Mouse (Mus musculus) monocyte, adult 5-6 weeks (primary cell): ENCODE measurements around the gene Ell. TPM values are rescaled to one million over a fixed set of nuclear protein-coding genes. Genes with fewer than 3 reads are reported as not detected.

ENCODE experiments used
- ATAC-seq: fragments of 153-309, 156-312 bp; replicated peaks from 2 replicates; pipeline ENCODE4 v1.8.0; 2017; ENCODE audit warnings: mild to moderate bottlenecking; ENCODE audit not compliant: low TSS enrichment, insufficient number of reproducible peaks, severe bottlenecking, poor library complexity, low FRiP score
- total RNA-seq: library from RNA; stranded (forward); fragments of 200-1000, 200-491, 200-594 nt; gene quantifications from 3 replicates; pipeline ENCODE4 v1.2.3, GENCODE M21; 2017

Gene Ell
- total RNA-seq, 1 experiment from 2014 or later: 16.9 TPM

GRCm38 (mm10) chr8:70606780-70607602, 67.7 kb downstream of the Ell start:
- ATAC-seq: no peak

DNA sequence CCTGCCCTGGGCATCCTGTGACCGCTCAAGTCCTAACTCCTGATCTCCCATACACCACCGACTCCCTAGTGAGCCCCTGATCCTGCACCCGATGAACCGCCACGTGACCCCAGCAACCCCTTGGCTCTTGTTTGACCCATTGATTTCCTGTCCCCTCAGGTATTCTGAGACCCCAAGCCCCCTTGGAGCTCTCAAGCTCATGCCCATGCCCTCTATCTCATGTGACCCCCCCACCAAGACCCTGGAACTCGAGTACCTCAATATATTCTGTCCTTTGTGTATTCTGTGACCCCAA, 68.3 kb downstream of the Ell start:
- ATAC-seq: no peak

DNA sequence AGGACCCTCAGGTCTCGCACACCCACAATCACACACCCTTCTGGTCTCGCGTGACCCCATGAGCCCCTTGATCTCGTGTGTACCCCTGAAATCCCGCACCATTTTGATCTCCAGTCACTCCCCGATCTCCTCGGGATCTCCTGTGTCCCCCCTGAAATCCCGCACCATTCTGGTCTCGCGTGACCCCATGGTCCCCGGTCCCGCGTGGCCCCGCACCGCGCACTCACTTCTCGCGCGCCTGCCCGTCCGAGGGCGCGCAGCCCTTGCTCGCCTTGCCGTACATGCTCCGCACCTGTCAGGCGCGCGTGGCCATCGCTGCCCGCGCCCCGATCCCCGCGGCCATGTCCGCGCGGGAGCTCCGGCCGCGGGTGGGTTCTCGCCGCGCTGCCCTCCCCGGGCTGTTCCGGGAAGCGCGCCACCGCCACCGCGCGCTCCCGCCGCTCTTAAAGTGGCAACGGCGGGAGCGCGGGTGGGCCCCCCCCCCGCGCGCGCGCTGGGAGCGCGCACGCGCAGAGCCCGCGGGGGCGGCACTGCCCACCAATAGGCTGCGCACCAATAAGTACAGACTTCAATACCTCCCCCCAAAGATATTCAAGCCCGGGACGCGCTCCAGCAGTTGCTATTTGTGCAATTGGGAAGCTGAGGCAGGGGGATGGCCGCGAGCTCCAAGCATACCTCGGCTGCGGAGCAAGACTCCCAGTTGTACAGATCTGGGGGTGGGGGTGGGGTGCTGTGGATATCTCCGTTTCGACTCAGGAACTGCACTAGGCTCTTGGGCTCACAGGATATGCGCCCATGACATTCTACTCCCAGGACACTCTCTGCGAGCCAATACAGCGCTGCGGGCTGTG, 68.9 kb downstream of the Ell start:
- no peak for ATAC-seq

- ATAC-seq: no peak
Measured at GRCm38 (mm10) chr8:70608749-70609367, 69.6 kb downstream of the Ell start, which contains the start of gene Ssbp4. Gene Ssbp4 (minus strand): TSS chr8:70608872.

- peak; percentile 11; the same call in 1 of the 2 replicates for ATAC-seq
Measured at GRCm38 (mm10) chr8:70609368-70609848, 70.2 kb downstream of the Ell start.

DNA sequence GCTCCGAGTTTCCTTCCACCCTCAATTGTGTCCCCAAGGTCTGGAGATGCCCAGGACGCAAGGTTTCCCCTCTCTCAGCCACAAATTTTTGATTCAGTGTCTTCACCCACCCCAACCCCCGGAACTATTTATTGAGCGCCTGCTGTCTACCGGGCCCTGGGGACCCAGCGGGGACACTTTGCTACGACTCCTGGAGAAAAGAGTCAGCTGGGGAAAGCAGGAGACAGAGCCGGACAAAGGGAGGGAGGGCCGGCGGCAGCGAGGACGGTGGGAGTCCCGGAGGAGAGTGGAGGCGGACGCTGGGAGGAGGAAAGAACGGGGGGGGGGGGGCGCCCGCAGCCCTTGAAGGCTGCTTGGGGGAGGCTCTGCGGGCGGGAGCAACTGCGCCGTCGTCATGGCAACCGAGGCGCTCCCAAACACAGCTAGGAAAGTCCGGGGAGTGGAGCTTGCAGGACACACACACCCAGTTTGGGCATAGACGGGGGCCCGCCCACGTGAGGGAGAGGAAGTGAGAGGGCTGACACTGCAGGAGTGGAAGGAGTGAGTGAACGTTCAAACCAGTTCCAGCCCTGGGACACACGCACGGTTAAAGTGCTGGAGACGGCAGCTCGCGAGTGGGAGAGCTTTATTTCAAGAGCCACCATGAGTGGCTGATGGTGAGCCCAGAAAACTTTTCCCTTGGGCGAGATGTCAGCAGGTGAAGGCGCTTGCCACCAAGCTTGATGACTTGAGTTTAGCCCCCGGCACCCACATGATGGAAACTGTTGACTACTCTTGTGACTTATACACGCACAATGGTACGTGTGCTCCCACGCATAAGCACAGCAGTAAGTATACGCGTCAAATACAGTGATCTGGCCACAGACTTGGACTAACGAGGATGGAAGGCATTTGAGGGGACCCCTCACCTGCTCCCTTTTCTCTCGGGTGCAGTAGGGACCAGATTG, 70.9 kb downstream of the Ell start:
- ATAC-seq: peak; percentile 71

- no peak for ATAC-seq
Measured at GRCm38 (mm10) chr8:70610796-70611771, 71.8 kb downstream of the Ell start.

DNA sequence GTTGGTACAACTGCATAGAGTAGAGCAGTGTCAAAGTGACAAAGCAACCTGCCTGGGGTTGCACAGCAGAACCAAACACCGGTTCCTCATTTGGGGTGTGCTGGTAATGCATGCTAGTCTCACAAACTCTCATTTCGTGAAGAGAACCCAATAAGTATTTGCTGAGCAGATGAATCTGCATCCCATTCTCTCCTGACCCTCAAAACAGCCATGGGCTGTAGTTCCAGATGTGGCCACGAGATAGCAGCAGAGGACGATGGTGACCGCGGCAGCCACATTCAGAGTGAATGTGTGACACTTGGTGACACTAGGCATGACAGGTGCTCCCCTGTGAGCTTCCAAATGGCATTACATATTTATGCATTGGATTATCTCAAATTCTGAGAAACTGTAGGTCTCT, 72.6 kb downstream of the Ell start:
- ATAC-seq: peak; percentile 36

DNA sequence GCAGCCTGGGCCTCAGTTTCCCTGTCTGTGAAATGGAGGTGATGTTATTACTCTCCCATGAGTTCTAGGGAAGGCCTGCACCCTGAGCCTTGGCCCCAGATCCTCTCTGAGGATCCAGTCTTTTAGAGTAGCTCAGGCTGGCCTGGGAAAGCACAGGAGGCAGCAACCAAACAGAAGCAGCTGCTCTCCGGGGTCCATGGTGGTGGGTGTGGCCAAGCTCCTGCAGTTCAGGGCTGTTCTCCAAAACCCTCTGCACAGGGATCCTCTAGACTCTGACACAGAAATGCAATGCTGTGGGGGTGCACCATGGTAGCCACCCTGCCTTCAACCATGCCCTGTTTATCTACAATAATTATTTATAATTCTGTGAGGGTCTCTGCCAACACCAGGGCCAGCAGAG, 74.5 kb downstream of the Ell start:
- no peak for ATAC-seq

GRCm38 (mm10) chr8:70614469-70614868, 75.2 kb downstream of the Ell start:
- no peak for ATAC-seq

GRCm38 (mm10) chr8:70615281-70615680, 76.0 kb downstream of the Ell start:
- ATAC-seq: no peak

- ATAC-seq: peak; percentile 29
Measured at GRCm38 (mm10) chr8:70615894-70616293, 76.6 kb downstream of the Ell start, which contains the start of gene Lrrc25. Gene Lrrc25 (plus strand): TSS chr8:70616155.

GRCm38 (mm10) chr8:70616645-70617044, 77.4 kb downstream of the Ell start:
- ATAC-seq: peak; percentile 49

DNA sequence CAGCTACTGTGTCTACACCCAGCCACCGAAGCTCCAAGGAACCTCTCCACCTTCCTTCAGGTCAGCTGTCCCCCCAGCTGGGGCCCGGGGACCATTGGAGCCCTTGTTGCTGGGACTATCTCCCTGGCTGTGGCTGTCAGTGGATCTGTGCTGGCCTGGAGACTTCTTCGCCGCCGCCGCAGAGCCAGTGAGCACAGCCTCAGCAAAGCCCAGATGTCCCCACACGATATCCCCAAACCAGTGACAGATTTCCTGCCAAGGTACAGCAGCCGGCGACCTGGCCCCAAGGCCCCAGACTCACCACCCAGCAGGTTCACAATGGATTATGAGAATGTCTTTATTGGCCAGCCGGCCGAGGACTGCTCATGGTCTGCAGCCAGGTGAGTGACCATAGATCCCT, 78.7 kb downstream of the Ell start:
- ATAC-seq: no peak

- peak; percentile 80 for ATAC-seq
Measured at GRCm38 (mm10) chr8:70618888-70619334, 79.7 kb downstream of the Ell start.

DNA sequence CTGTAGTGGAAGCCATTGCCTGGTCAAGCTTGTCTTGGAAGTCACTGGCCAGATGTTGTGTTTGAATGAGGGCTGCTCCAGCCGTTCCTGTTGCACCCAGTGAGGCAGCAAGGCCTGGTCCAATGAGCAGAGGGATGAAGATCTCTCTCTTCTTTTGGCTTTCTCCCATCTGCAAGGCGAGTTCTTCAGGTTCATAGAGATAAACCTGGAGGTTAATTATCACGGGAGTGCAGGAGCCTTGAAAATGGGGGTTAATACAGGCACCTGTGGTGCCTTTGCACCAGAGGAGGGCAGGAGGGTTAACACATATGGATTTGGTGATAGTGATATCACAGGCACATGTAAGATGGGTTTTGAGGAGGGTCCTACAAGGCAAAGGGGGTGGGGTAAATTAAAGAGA, 83.0 kb downstream of the Ell start:
- no peak for ATAC-seq

DNA sequence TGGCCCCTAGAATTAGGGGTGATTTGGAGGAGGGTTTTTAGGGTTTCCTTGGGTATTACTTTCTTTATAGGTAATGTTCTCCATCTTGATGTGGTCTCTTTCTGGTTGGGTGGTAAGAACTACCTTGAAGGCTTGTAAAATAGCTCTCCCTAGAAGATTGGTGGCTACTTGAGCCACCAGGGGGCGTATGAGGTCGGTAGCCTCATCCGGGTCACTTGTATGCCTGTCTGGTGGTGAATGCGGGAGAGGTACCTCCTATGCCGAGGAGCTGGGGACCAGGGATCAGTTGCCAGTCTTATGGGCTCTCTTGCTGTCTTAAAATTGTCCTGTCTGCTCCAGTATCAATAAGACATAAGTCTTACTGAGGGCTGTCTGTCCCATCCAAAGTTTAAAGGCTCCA, 85.8 kb downstream of the Ell start:
- peak; percentile 46; the same call in 1 of the 2 replicates for ATAC-seq
